Mouse (Mus musculus): ENCODE measurements at regions not wholly inside any gene's neighbourhood (a gene's known extent, or its start where the extent isn't known, plus 50 kb on each side); places are given as distances from the start of the nearest gene placed in this dataset.
A peak's percentile ranks its signal among the peaks of the same experiment; 100 is the strongest.

DNA sequence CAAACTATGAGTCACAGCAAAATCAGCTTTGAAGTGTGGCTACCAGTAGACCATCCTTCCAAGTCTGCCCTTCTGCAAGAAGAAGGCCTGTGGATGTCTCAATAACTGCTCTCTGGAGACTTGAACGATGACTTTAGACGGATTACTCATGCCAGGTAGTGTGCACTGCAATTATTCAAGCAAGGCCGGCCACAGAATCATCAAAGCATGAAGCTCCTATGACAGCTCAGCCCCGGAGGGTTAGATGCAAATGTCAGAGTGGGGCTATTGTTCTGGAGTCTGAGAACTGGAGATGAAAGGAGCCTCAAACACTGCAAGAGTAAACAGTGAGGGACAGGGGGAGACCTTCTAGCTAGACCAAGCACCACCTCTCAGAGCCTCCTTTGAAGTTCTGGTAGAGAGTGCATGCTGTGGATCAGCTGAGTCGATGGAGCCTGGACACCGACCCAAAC lies 173.8 kb upstream of the Dmrta1 start:
- peak; percentile 59 for DNase-seq (ENCODE audit: inconsistent ontology term)

DNA sequence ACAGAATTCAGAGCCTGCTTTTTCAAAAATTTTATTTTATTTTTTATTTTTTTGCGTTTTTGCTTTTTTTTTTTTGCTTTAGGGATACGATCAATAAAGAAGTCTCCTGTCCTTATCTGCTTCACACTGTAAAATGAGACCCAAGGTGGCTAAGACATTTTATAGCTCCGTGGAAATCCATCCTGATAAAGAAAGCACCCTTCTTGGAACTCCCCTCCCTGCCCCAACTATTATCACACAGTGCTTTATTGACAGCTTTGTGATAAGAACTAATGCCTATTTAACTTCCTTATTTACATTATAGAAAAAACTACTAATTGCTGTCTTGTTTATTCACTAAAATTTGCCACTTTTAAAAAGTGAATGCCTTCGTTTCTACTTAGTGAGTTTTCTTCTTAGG lies 179.0 kb upstream of the Dmrta1 start:
- DNase-seq (ENCODE audit: inconsistent ontology term), result no peak

DNA sequence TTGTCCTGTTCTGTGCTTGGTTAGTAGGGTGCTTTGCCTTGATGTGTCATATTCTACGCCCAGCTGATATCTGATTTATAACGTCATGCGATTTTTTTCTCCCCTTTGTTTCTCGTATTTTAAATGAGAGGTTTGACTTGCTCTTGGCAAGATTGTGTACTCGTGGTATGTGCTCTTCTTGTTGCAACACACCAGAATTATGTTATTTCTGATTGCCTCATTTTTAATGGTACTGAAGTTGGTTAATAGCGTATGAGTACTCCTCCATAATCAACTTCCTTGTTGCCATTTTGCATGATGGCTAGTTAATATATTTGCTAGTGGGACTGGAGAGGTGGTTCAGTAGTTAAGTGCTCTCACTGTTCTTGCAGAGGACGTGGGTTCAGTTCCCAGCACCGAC lies 180.1 kb upstream of the Cdkn2b start:
- DNase-seq (ENCODE audit: inconsistent ontology term), result no peak

GRCm38 (mm10) chr4:89487416-89488165 lies 176.8 kb upstream of the Cdkn2b start:
- DNase-seq (ENCODE audit: inconsistent ontology term), result no peak

GRCm38 (mm10) chr4:89486963-89487362 lies 176.1 kb upstream of the Cdkn2b start:
- no peak for DNase-seq (ENCODE audit: inconsistent ontology term)

- DNase-seq (ENCODE audit: inconsistent ontology term), result peak; percentile 73
Observed at GRCm38 (mm10) chr4:89485981-89486531, 175.2 kb upstream of the Cdkn2b start.

GRCm38 (mm10) chr4:89478646-89479237 lies 167.9 kb upstream of the Cdkn2b start:
- peak; percentile 89 for DNase-seq (ENCODE audit: inconsistent ontology term)

GRCm38 (mm10) chr4:89475848-89476247 lies 165.0 kb upstream of the Cdkn2b start:
- no peak for DNase-seq (ENCODE audit: inconsistent ontology term)

DNA sequence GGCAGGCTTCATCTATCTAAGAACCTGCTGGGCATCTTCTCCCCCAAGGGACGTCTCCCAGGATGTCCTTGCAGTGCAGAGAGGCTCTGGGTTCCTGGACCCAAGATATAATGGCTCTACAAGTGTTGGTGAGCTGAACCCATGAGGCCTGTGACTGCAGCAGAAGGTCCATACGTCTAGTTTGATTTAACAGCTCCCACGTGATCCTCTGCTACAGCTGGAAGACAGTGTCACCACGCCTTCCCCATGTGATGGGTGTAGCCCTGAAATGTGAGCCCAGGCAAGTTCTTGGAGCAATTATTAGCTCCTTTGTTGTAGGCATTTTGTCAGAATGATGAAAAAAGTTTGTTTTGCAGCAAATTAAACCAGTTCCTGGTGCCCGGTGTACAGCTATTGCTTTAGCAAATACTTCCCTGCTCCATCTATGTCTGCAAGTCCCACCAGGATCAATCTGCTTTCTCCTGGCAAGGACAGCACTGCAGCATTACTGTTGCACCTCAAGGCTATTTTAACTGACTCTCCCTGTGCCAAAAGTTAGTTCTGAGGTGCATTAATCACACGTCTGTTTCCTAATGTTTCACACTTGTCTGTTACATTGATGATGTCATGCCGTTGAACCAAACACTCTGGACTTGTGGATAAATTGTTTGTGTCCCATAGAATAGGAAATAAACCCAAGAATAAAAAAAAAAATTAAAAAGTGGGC lies 164.2 kb upstream of the Cdkn2b start:
- no peak for DNase-seq (ENCODE audit: inconsistent ontology term)

GRCm38 (mm10) chr4:89471426-89471825 lies 160.6 kb upstream of the Cdkn2b start:
- no peak for DNase-seq (ENCODE audit: inconsistent ontology term)

GRCm38 (mm10) chr4:89470756-89471155 lies 159.9 kb upstream of the Cdkn2b start:
- DNase-seq (ENCODE audit: inconsistent ontology term), result no peak

GRCm38 (mm10) chr4:89469883-89470282 lies 159.0 kb upstream of the Cdkn2b start:
- peak; percentile 93 for DNase-seq (ENCODE audit: inconsistent ontology term)

- DNase-seq (ENCODE audit: inconsistent ontology term), result no peak
Observed at GRCm38 (mm10) chr4:89469406-89469805, 158.6 kb upstream of the Cdkn2b start.

DNA sequence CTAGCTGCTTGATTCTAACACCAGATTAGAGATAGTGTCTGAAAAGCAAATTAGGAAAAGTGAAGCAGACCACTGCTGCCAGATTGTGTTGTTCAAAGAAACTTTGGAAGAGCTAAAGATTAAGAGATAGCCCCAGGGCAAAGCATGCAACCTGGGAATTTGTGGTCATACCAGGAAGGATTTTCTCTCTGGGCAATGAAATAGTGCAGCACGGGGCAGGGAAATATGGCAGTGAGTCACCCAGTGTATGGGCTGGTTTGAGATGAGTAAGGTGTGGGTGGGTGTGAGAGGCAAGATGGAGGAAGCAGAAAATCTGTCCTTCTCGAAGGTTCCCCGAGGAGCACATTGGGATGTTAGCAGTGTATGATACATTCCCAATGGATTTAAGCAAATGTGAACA lies 155.9 kb upstream of the Cdkn2b start:
- DNase-seq (ENCODE audit: inconsistent ontology term), result no peak

- no peak for DNase-seq (ENCODE audit: inconsistent ontology term)
Observed at GRCm38 (mm10) chr4:89463121-89463520, 152.3 kb upstream of the Cdkn2b start.

GRCm38 (mm10) chr4:89460170-89460762 lies 149.4 kb upstream of the Cdkn2b start:
- DNase-seq (ENCODE audit: inconsistent ontology term), result peak; percentile 66

GRCm38 (mm10) chr4:89459346-89459666 lies 148.5 kb upstream of the Cdkn2b start:
- no peak for DNase-seq (ENCODE audit: inconsistent ontology term)

DNA sequence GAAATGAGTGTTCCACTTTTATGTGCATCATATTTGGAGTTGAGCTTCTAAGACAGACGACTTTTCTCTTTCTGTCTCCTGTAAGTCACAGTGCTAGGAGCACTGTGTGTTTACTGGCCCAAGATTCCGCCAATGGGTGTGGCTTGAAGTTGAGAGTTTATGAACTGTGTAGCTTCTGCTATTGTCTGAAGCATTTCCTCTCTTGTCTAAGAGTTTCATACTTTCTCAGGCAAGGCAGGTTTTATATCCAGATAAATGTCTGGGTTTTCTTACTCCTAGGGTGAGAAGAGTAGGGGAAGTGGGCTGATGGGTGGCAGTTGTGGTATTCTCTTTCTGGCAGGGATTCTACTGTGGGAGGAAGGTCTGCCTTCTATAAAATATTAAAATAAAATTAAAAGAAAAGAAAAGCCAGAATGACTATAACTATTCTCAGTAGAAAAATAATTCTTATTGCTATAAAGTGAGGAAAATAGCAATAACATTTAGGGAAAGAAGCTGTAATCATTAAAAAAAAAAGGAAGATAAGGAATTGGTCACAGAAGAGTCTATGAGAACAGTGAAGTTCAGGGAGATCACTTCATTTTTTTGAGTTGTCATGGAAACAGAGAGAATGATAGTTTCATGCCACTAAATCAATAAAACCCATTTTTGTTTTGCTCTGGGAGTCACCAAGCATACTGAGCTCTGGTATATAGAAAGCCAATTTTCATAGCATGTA lies 147.9 kb upstream of the Cdkn2b start:
- DNase-seq (ENCODE audit: inconsistent ontology term), result no peak

- no peak for DNase-seq (ENCODE audit: inconsistent ontology term)
Observed at GRCm38 (mm10) chr4:89457861-89458260, 147.0 kb upstream of the Cdkn2b start.

DNA sequence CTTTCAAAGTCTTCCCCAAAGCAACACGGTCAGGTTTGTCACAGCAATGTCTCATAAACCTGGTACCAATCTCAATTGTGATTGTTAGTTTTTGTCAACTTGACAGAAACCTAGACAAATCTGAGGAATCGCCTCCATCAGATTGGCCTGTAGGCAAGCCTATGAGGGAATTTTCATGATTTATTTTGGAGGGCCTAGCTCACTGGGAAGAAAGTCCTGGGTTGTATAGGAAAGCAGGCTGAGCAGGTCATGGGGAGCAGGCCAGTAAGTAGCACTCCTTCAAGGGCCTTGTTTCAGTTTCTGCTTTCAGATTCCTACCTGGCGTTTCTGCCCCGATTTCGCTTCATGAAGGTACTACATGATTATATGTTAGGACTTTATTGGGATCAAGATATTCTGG lies 144.1 kb upstream of the Cdkn2b start:
- no peak for DNase-seq (ENCODE audit: inconsistent ontology term)

DNA sequence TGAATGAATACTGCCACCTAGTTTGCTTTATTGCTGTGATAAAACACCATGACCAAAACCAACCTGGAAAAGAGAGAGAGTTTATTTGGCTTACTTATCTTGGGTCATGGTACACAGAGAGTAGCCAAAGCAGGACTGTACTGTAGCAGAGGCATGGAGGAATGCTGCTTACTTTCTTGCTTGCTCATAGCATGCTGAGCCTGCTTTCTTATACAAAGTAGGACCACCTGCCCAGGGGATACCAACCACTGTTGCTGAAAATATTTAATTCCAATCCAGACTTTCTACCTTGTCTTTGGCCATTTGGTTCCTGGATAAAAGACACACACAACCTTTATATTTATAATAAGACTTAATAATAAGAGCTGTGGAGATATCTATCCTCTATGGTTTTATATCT lies 142.2 kb upstream of the Cdkn2b start:
- DNase-seq (ENCODE audit: inconsistent ontology term), result no peak

DNA sequence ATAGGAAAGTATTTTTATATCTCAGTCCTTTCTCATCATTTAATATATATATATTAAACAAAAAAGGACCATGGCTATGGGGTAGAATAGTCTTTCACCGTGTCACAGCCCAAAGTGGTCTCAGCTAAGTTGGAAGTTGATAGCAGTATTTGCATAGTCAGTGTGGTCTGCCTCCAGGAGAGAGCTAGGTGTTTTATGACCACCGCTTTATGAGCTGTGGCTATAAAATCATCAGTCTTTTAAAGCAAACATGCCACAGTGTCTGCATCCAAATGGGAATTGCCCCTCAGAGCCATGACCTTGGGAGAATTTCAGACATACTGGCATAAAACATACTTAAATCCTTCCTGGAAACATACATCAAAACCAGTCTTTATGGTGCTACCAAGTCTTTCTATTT lies 140.9 kb upstream of the Cdkn2b start:
- no peak for DNase-seq (ENCODE audit: inconsistent ontology term)

Data from Muller cell, postnatal 12 days (primary cell).